Mouse (Mus musculus) hindbrain, embryonic 12.5 days (tissue): ENCODE data around the gene Rcan1. TPM values are rescaled to one million over a fixed set of nuclear protein-coding genes. Genes with fewer than 3 reads are reported as not detected.
A peak's percentile ranks its signal among the peaks of the same experiment; 100 is the strongest.

Source experiments
- ATAC-seq: fragments of 200-750 bp; cut with Nextera tagmentation; 2 replicates; pipeline ENCODE4 v1.8.0; 2017; ENCODE audit warnings: moderate TSS enrichment; ENCODE audit not compliant: low FRiP score
- H3K27ac ChIP-seq: fragments of 300-500 bp; sonication (generic); 2 replicates; pipeline ENCODE4 v1.5.1; 2016; ENCODE audit warnings: mild to moderate bottlenecking
- H3K27me3 ChIP-seq: fragments of 300-500 bp; sonication (generic); 2 replicates; pipeline ENCODE4 v1.6.1; 2016; ENCODE audit warnings: mild to moderate bottlenecking
- H3K36me3 ChIP-seq: fragments of 300-500 bp; sonication (generic); 2 replicates; pipeline ENCODE4 v1.6.1; 2016; ENCODE audit warnings: mild to moderate bottlenecking
- H3K4me1 ChIP-seq: fragments of 300-500 bp; sonication (generic); 2 replicates; pipeline ENCODE4 v1.6.1; 2016
- H3K4me2 ChIP-seq: fragments of 300-500 bp; sonication (generic); replicated peaks from 2 replicates; pipeline ENCODE4 v1.6.1; 2016; ENCODE audit warnings: mild to moderate bottlenecking
- H3K4me3 ChIP-seq: fragments of 300-500 bp; sonication (generic); 2 replicates; pipeline ENCODE4 v1.5.1; 2016; ENCODE audit warnings: mild to moderate bottlenecking
- H3K9ac ChIP-seq: fragments of 300-500 bp; sonication (generic); 2 replicates; pipeline ENCODE4 v1.6.1; 2016; ENCODE audit warnings: mild to moderate bottlenecking, moderate library complexity
- H3K9me3 ChIP-seq: fragments of 300-500 bp; sonication (generic); replicated peaks from 2 replicates; pipeline ENCODE4 v1.6.1; 2016; ENCODE audit warnings: mild to moderate bottlenecking
- WGBS: fragments of 180-500 bp; shearing (Covaris S2); methylation state at CpG from one replicate; pipeline ENCODE4 v1.1.7; 2016; 5-methylcytosine and 5-hydroxymethylcytosine counted together
- polyA plus RNA-seq: library from polyadenylated mRNA; unstranded; fragments of >200 nt; fragmentation: Nextera tagmentation; extraction: Ambion mirVana; gene quantifications from 2 replicates; pipeline ENCODE4 v1.2.1, GENCODE M21; 2016

The Rcan1 gene
- polyA plus RNA-seq, 1 experiment from 2014 or later: 47.2 TPM

DNA sequence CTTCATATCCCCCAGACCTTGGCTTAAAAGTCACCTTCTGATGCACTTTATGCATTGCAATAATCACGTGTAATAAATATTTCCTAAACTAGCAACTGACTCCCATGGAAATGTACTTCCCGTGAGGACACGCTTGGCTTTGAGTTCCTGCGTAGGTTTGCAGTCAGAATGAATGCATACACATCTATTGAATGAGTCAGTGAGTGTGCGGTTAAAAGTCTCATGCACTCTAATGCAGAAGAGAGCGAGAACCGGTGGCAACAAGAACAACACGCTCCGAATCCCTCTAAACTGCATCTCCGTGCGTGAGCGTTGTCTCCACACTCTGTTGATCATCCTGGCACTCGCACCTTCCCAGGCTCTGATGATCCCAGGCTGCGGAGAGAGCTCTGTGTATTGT, 21.6 kb downstream of the Rcan1 start:
- Histone ChIP-seq H3K9me3 (no peaks in the 10 kb centered on the region), H3K4me3 (no peak overlapping the region), H3K9ac (no peak overlapping the region), H3K4me2 (no peak overlapping the region), H3K4me1 (peaks cover 9% of the 10 kb centered on the region; the same call in 1 of the 2 replicates), H3K36me3 (peaks cover 11% of the 10 kb centered on the region; the same call in 1 of the 2 replicates), H3K27me3 (no peaks in the 10 kb centered on the region), H3K27ac (no peak overlapping the region)
- WGBS: 94% methylated on average over 14 of the region's 14 CpGs
- ATAC-seq: no peak

GRCm38 (mm10) chr16:92445377-92445776, 25.3 kb downstream of the Rcan1 start:
- Histone ChIP-seq H3K27me3 (no peaks in the 10 kb centered on the region), H3K9me3 (no peaks in the 10 kb centered on the region), H3K4me3 (no peak overlapping the region), H3K36me3 (peaks cover 6% of the 10 kb centered on the region; the same call in 1 of the 2 replicates), H3K27ac (no peak overlapping the region), H3K4me2 (no peak overlapping the region), H3K4me1 (peaks cover 25% of the 10 kb centered on the region), H3K9ac (no peak overlapping the region)
- ATAC-seq: no peak
- WGBS: 65% methylated on average over 10 of the region's 10 CpGs

DNA sequence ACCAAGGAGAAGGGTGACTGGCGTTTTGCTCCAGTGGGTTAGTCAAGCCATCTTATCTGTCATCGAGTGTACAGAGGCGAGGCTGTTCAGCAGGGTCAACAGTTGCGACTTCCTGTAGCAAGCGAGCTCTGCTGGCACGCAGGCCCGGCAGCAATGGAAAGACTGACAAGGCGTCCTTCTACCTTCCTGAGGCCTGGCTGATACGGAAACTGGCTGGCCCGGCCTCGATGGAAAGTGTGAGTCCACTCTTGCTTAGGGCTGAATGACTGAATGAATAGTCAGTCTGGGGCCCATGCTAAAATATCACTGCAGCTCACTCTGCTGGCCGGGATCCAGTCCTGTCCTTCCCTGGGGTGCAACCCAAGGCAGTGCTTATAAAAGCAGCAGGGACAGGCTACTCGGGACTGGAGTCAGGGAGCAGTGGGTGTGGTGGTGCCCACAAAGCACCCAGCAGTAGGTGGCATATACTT, 27.0 kb downstream of the Rcan1 start:
- Histone ChIP-seq H3K9me3 (no peaks in the 10 kb centered on the region), H3K9ac (no peak overlapping the region), H3K4me2 (no peak overlapping the region), H3K4me1 (peaks cover 27% of the 10 kb centered on the region), H3K27ac (no peak overlapping the region), H3K36me3 (no peaks in the 10 kb centered on the region), H3K4me3 (no peak overlapping the region), H3K27me3 (no peaks in the 10 kb centered on the region)
- 70% methylated on average over 13 of the region's 13 CpGs for WGBS
- ATAC-seq: no peak

GRCm38 (mm10) chr16:92442946-92443345, 27.7 kb downstream of the Rcan1 start:
- 86% methylated on average over 4 of the region's 4 CpGs for WGBS
- no peaks in the 10 kb centered on the region for H3K36me3 ChIP-seq
- ATAC-seq: no peak
- H3K9ac ChIP-seq: no peak overlapping the region
- no peak overlapping the region for H3K4me2 ChIP-seq
- no peaks in the 10 kb centered on the region for H3K27me3 ChIP-seq
- peaks cover 27% of the 10 kb centered on the region for H3K4me1 ChIP-seq
- H3K27ac ChIP-seq: no peak overlapping the region
- H3K9me3 ChIP-seq: no peaks in the 10 kb centered on the region
- no peak overlapping the region for H3K4me3 ChIP-seq

GRCm38 (mm10) chr16:92442150-92442549, 28.5 kb downstream of the Rcan1 start:
- no peak for ATAC-seq
- no peaks in the 10 kb centered on the region for H3K27me3 ChIP-seq
- 91% methylated on average over 11 of the region's 11 CpGs for WGBS
- H3K36me3 ChIP-seq: no peaks in the 10 kb centered on the region
- H3K4me1 ChIP-seq: peaks cover 27% of the 10 kb centered on the region
- no peak overlapping the region for H3K4me3 ChIP-seq
- no peak overlapping the region for H3K4me2 ChIP-seq
- H3K9me3 ChIP-seq: no peaks in the 10 kb centered on the region
- no peak overlapping the region for H3K27ac ChIP-seq
- no peak overlapping the region for H3K9ac ChIP-seq

DNA sequence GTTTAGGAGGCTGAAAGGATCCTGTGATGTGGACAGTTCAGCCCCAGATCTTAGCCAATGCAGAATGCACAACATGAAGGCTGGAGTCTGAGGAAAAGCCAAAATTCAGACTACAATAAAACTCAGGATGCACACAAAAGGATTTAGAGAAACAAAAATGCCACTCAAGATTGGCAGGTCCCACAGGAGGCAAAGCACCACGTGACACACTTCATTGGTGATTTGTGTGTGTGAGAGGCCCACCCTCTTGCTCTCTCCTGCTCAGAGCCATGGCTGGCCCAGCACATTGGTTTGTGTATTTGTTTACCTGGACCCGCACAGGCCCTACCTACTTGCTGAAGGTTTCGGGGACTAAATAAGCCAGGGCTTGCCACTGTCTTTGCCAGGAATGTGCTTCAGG, 29.5 kb downstream of the Rcan1 start:
- Histone ChIP-seq H3K4me3 (no peak overlapping the region), H3K27ac (0 out of 2 replicates have a peak overlapping the region, but pooled peaks have one; percentile 35), H3K4me2 (no peak overlapping the region), H3K4me1 (peaks cover 27% of the 10 kb centered on the region), H3K9ac (no peak overlapping the region), H3K27me3 (no peaks in the 10 kb centered on the region), H3K9me3 (no peaks in the 10 kb centered on the region), H3K36me3 (no peaks in the 10 kb centered on the region)
- ATAC-seq: no peak
- 65% methylated on average over 3 of the region's 3 CpGs for WGBS

GRCm38 (mm10) chr16:92440229-92440628, 30.4 kb downstream of the Rcan1 start:
- Histone ChIP-seq H3K27me3 (no peaks in the 10 kb centered on the region), H3K4me1 (peaks cover 31% of the 10 kb centered on the region), H3K9ac (no peak overlapping the region), H3K27ac (no peak overlapping the region), H3K4me3 (no peak overlapping the region), H3K4me2 (no peak overlapping the region), H3K9me3 (no peaks in the 10 kb centered on the region), H3K36me3 (no peaks in the 10 kb centered on the region)
- no peak for ATAC-seq
- WGBS: 67% methylated on average over 8 of the region's 8 CpGs

- H3K4me2 ChIP-seq: no peak overlapping the region
- ATAC-seq: no peak
- WGBS: 80% methylated on average over 2 of the region's 2 CpGs
- peaks cover 2% of the 10 kb centered on the region; the same call in 1 of the 2 replicates for H3K36me3 ChIP-seq
- no peak overlapping the region for H3K9ac ChIP-seq
- no peaks in the 10 kb centered on the region for H3K9me3 ChIP-seq
- no peaks in the 10 kb centered on the region for H3K27me3 ChIP-seq
- no peak overlapping the region for H3K4me3 ChIP-seq
- H3K4me1 ChIP-seq: peaks cover 31% of the 10 kb centered on the region
- H3K27ac ChIP-seq: no peak overlapping the region
Observed at GRCm38 (mm10) chr16:92439775-92440174, 30.9 kb downstream of the Rcan1 start.

- Histone ChIP-seq H3K36me3 (peaks cover 2% of the 10 kb centered on the region; the same call in 1 of the 2 replicates), H3K27me3 (no peaks in the 10 kb centered on the region), H3K27ac (no peak overlapping the region), H3K4me2 (no peak overlapping the region), H3K4me1 (peaks cover 11% of the 10 kb centered on the region), H3K9ac (no peak overlapping the region), H3K4me3 (no peak overlapping the region), H3K9me3 (no peaks in the 10 kb centered on the region)
- ATAC-seq: no peak
- WGBS: 84% methylated on average over 18 of the region's 18 CpGs
Observed at GRCm38 (mm10) chr16:92435431-92435985, 35.2 kb downstream of the Rcan1 start.

- Histone ChIP-seq H3K4me3 (no peak overlapping the region), H3K9me3 (no peaks in the 10 kb centered on the region), H3K27me3 (no peaks in the 10 kb centered on the region), H3K27ac (no peak overlapping the region), H3K4me2 (no peak overlapping the region), H3K4me1 (peaks cover 10% of the 10 kb centered on the region), H3K36me3 (peaks cover 2% of the 10 kb centered on the region; the same call in 1 of the 2 replicates), H3K9ac (no peak overlapping the region)
- no peak for ATAC-seq
- WGBS: 88% methylated on average over 3 of the region's 3 CpGs
Observed at GRCm38 (mm10) chr16:92433176-92433575, 37.5 kb downstream of the Rcan1 start.

- no peak overlapping the region for H3K4me2 ChIP-seq
- H3K27ac ChIP-seq: no peak overlapping the region
- no peak overlapping the region for H3K4me3 ChIP-seq
- no peaks in the 10 kb centered on the region for H3K9me3 ChIP-seq
- no peak overlapping the region for H3K9ac ChIP-seq
- H3K36me3 ChIP-seq: peaks cover 2% of the 10 kb centered on the region; the same call in 1 of the 2 replicates
- no peaks in the 10 kb centered on the region for H3K27me3 ChIP-seq
- WGBS: 92% methylated on average over 8 of the region's 8 CpGs
- H3K4me1 ChIP-seq: peaks cover 27% of the 10 kb centered on the region
- no peak for ATAC-seq
Observed at GRCm38 (mm10) chr16:92430731-92431130, 39.9 kb downstream of the Rcan1 start.

DNA sequence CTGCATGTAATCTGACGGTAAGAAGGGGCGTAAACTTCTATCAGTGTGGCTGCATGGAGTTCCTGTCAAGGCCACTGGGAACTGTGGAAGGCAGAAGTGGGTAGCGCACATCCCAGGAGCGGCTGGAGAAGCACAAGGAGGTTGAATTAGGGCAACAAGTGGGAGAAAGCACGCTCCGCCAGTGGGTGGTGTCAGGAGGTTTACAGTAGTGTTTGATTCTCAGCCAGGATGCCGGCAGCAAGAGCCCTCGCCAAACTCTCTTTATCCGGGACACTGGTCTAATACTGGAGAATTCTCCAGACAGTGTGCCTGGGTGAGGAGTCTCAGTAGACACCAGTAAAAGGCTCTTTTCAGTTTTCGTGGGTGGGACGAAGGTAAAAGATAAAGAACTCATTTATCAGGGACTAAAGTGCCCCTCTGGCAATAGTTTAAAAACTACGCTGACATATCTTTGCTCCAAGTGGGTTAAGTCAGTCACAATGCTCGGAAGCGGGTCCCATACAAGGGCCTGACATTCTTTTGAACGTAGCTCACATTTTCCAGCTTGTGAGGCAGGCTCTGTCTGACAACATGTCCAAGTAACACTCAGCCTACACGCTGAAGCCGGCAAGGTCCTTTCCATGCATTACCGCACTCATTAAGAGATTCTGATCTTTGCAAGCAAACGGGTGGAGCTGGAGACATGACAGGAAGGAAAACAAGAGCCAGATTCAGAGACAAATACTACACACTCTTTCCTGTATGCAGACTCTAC, 42.3 kb downstream of the Rcan1 start:
- H3K27ac ChIP-seq: no peak overlapping the region
- H3K4me3 ChIP-seq: no peak overlapping the region
- H3K4me1 ChIP-seq: peaks cover 31% of the 10 kb centered on the region
- 67% methylated on average over 19 of the region's 19 CpGs for WGBS
- no peaks in the 10 kb centered on the region for H3K27me3 ChIP-seq
- no peaks in the 10 kb centered on the region for H3K9me3 ChIP-seq
- ATAC-seq: no peak
- no peak overlapping the region for H3K9ac ChIP-seq
- no peaks in the 10 kb centered on the region for H3K36me3 ChIP-seq
- H3K4me2 ChIP-seq: no peak overlapping the region

GRCm38 (mm10) chr16:92426708-92427107, 44.0 kb downstream of the Rcan1 start:
- 32% methylated on average over 6 of the region's 6 CpGs for WGBS
- Histone ChIP-seq H3K4me3 (no peak overlapping the region), H3K36me3 (no peaks in the 10 kb centered on the region), H3K9me3 (no peaks in the 10 kb centered on the region), H3K27me3 (no peaks in the 10 kb centered on the region), H3K4me1 (peaks cover 34% of the 10 kb centered on the region), H3K4me2 (no peak overlapping the region), H3K9ac (no peak overlapping the region), H3K27ac (no peak overlapping the region)
- no peak for ATAC-seq
